ENCODE assay signal across 8 mouse cellular contexts in genomic region chr15:79346051-79346793, GRCm38 (mm10). TPM values are rescaled to one million over a fixed set of nuclear protein-coding genes. Genes with fewer than 3 reads are reported as not detected.
DNase-seq lines count a peak whose midpoint lies in the region; ATAC-seq and TF ChIP-seq lines count a peak whose summit lies in the region.

Maff (plus strand) TSS chr15:79346621.

- H3K9me3 ChIP-seq in E14TG2a.4 (ENCODE audit: low read length): peaks cover 4% of the 10 kb centered on the region; the same call in 1 of the 2 replicates
- H3K9me3 ChIP-seq in heart, embryonic 16.5 days (replicated peaks; ENCODE audit: control insufficient read depth, low read length): no peaks in the 10 kb centered on the region

- no peaks in the 10 kb centered on the region for H3K36me3 ChIP-seq in E14TG2a.4 (ENCODE audit: insufficient read depth, low read length)
- no peaks in the 10 kb centered on the region for H3K36me3 ChIP-seq in heart, embryonic 16.5 days (ENCODE audit: control insufficient read depth, insufficient read depth)
- H3K36me3 ChIP-seq in macrophage (ENCODE audit: inconsistent target): no peaks in the 10 kb centered on the region

- intact Hi-C loops in gastrocnemius, adult 2 months (cut with DNase I): no loop called here

- H3K79me2 ChIP-seq in macrophage (ENCODE audit: inconsistent target): no peaks in the 10 kb centered on the region; the same call in 1 of the 2 replicates

- H3K27ac ChIP-seq in gastrocnemius, adult 2 months: peak within 1 kb of the TSS; percentile 95
- peak within 1 kb of the TSS; percentile 99 for H3K27ac ChIP-seq in heart, embryonic 16.5 days (ENCODE audit: low read length)
- no peak within 1 kb of the TSS for H3K27ac ChIP-seq in macrophage

- WGBS in heart, embryonic 16.5 days: 50% methylated on average over 8 of the region's 8 CpGs
- WGBS in macrophage (ENCODE audit: missing documents): 39% methylated on average over 8 of the region's 8 CpGs

- H3K4me2 ChIP-seq in heart, embryonic 16.5 days (ENCODE audit: low read depth, low read length): peak within 1 kb of the TSS; percentile 69

- peak within 1 kb of the TSS; percentile 95 for H3K4me3 ChIP-seq in gastrocnemius, adult 2 months
- H3K4me3 ChIP-seq in E14TG2a.4 (replicated peaks; ENCODE audit: low read length): peak within 1 kb of the TSS; percentile 98
- peak within 1 kb of the TSS; percentile 76 for H3K4me3 ChIP-seq in heart, embryonic 16.5 days (ENCODE audit: low read length)
- H3K4me3 ChIP-seq in macrophage (ENCODE audit: inconsistent target): peak within 1 kb of the TSS; percentile 38; the same call in 1 of the 2 replicates

- TF ChIP-seq CTCF in gastrocnemius, adult 2 months (IDR thresholded peaks at IDR 0.05): peak; percentile 6; the same call in 1 of the 2 replicates
- no peak for TF ChIP-seq CTCF in E14TG2a.4 (conservative IDR thresholded peaks at IDR 0.05; ENCODE audit: low read length)

- no peak for DNase-seq in gastrocnemius, adult 2 months
- DNase-seq in gastrocnemius, adult 8-10 months (ENCODE audit: low spot score in 2 of 2): no peak
- DNase-seq in adrenal gland, adult 8-10 months: no peak
- DNase-seq in cerebellum, adult 11-12 months: no peak
- DNase-seq in left cerebral cortex, adult 18-20 months (ENCODE audit: low spot score in 2 of 2): no peak

- H3K4me1 ChIP-seq in E14TG2a.4 (replicated peaks; ENCODE audit: low read depth, low read length): peaks cover 53% of the 10 kb centered on the region
- peaks cover 19% of the 10 kb centered on the region for H3K4me1 ChIP-seq in heart, embryonic 16.5 days (ENCODE audit: control insufficient read depth, insufficient read depth, low read length)

- no peak for ATAC-seq in heart, embryonic 16.5 days (replicated peaks; ENCODE audit: extremely low read depth, insufficient read depth, low FRiP score)

- peak within 1 kb of the TSS; percentile 90 for H3K9ac ChIP-seq in heart, embryonic 16.5 days (ENCODE audit: low read length)

- H3K27me3 ChIP-seq in E14TG2a.4 (ENCODE audit: insufficient read depth, low read length): peaks cover 27% of the 10 kb centered on the region
- no peaks in the 10 kb centered on the region for H3K27me3 ChIP-seq in heart, embryonic 16.5 days (ENCODE audit: control insufficient read depth, insufficient read depth, low read length)

RNA-seq across cellular contexts. Expression of gene Maff, which starts in this region (rescaled TPM):
- total RNA-seq in gastrocnemius, adult 2 months (2021): 1 to 10 TPM; 4.0 to 8.8 TPM
- 1 to 10 TPM; 2.4 to 6.3 (median 4.3) TPM for total RNA-seq in gastrocnemius, adult 8-10 months (2022)
- 3.9 and 4.1 TPM in 2 replicates for polyA plus RNA-seq in heart, embryonic 16.5 days (2015; fragmentation: Nextera tagmentation; extraction: Ambion mirVana)
- 100 to 1,000 TPM in 6 of 26 experiments, 10 to 100 TPM in 13, 1 to 10 TPM in 6, under 1 TPM in 1; 0.69 to 224 (median 51.8) TPM for total RNA-seq in macrophage (2018; cell fraction: chromatin; rRNA removed)
- total RNA-seq in macrophage (2018; cell fraction: cytosol; rRNA removed): 100 to 1,000 TPM in 4 of 26 experiments, 10 to 100 TPM in 9, 1 to 10 TPM in 12, under 1 TPM in 1; 0.74 to 189 (median 14.3) TPM
- total RNA-seq in macrophage (2018; cell fraction: nucleus; rRNA removed): 100 to 1,000 TPM in 10 of 26 experiments, 10 to 100 TPM in 10, 1 to 10 TPM in 4, under 1 TPM in 1, not detected in 1; 0.77 to 247 (median 56.4) TPM
- 0.80 to 4.1 TPM (median 1.8 TPM) in 3 replicates for polyA plus RNA-seq in macrophage (2018)
- total RNA-seq in adrenal gland, adult 8-10 months (2022): 1 to 10 TPM; 5.2 to 6.7 (median 6.1) TPM
- total RNA-seq in left cerebral cortex, adult 18-20 months (2021): 1 to 10 TPM; 1.8 to 2.8 TPM

Comparison
In these comparisons a context has a peak if more than half of its experiments do, and no peak if none do; other contexts are left out.
1. H3K4me3 ChIP-seq: peak in every context shown above with its lines; median percentile 98 in E14TG2a.4; 95 in gastrocnemius, adult 2 months; 76 in heart, embryonic 16.5 days; 38 in macrophage.